Comparison of ENCODE assay signal across 31 mouse cellular contexts in genomic region chr8:13360213-13360612, GRCm38 (mm10). TPM values are rescaled to one million over a fixed set of nuclear protein-coding genes. Genes with fewer than 3 reads are reported as not detected.
"Had no signal": no experiment of that assay in that cellular context is flagged by ENCODE, and none has a peak within 500 bp of the region (broad histone marks: within the 10 kb centered on the region; RNA-seq: fewer than 3 reads in every experiment).

No protein-coding gene starts in this region.

- DNase-seq: kidney, adult 18-20 months; kidney, adult 9 months; kidney, postnatal 14 days; kidney, postnatal 4 days; layer of hippocampus, adult 9-11 months; lung, adult 18-20 months; lung, postnatal 10 days; lung, postnatal 36 days; right cerebral cortex, adult 18-20 months; right cerebral cortex, postnatal 14 days; right cerebral cortex, postnatal 4 days; thymus, adult 18-20 months; thymus, postnatal 36 days had no signal

- H3K4me1 ChIP-seq: lung, embryonic 15.5 days; midbrain, embryonic 10.5 days; midbrain, embryonic 15.5 days; neural tube, embryonic 12.5 days; neural tube, embryonic 15.5 days had no signal

- H3K9me3 ChIP-seq: lung, embryonic 15.5 days; midbrain, embryonic 10.5 days; midbrain, embryonic 15.5 days; neural tube, embryonic 12.5 days; neural tube, embryonic 15.5 days had no signal

- H3K4me3 ChIP-seq: lung, embryonic 15.5 days; midbrain, embryonic 10.5 days; midbrain, embryonic 15.5 days; neural tube, embryonic 12.5 days; neural tube, embryonic 15.5 days had no signal

- H3K27me3 ChIP-seq: lung, embryonic 15.5 days; midbrain, embryonic 15.5 days; neural tube, embryonic 12.5 days; neural tube, embryonic 15.5 days had no signal

- ATAC-seq: intestine, embryonic 16.5 days; midbrain, embryonic 15.5 days had no signal

- H3K4me2 ChIP-seq: lung, embryonic 15.5 days; midbrain, embryonic 15.5 days; neural tube, embryonic 12.5 days; neural tube, embryonic 15.5 days had no signal

- H3K9ac ChIP-seq: liver, embryonic 14.5 days; lung, embryonic 15.5 days; midbrain, embryonic 15.5 days; neural tube, embryonic 12.5 days; neural tube, embryonic 15.5 days had no signal

- H3K27ac ChIP-seq: liver, embryonic 14.5 days; lung, embryonic 15.5 days; midbrain, embryonic 10.5 days; midbrain, embryonic 15.5 days; neural tube, embryonic 12.5 days; neural tube, embryonic 15.5 days; stomach, postnatal 0 days had no signal

RNA-seq across cellular contexts. Expression of gene Atp4b, which starts 36.4 kb away (rescaled TPM):
- total RNA-seq: layer of hippocampus, adult 18-20 months; layer of hippocampus, postnatal 25 days; left cerebral cortex, adult 18-20 months; left cerebral cortex, postnatal 25 days; liver, adult 2 months had no signal
- polyA plus RNA-seq: intestine, embryonic 16.5 days; kidney, embryonic 16.5 days; limb, embryonic 11.5 days; limb, embryonic 14.5 days; liver, adult 2 months; liver, embryonic 14.5 days; lung, embryonic 15.5 days; midbrain, embryonic 10.5 days; midbrain, embryonic 15.5 days; neural tube, embryonic 12.5 days; neural tube, embryonic 15.5 days; urinary bladder, adult 2 months had no signal

RNA-seq across cellular contexts. Expression of gene Grk1, which starts 44.7 kb away (rescaled TPM):
- total RNA-seq: layer of hippocampus, adult 18-20 months; layer of hippocampus, postnatal 25 days; left cerebral cortex, adult 18-20 months; left cerebral cortex, postnatal 25 days; liver, adult 2 months had no signal
- polyA plus RNA-seq: intestine, embryonic 16.5 days; kidney, embryonic 16.5 days; limb, embryonic 11.5 days; liver, adult 2 months; lung, embryonic 15.5 days; midbrain, embryonic 10.5 days; neural tube, embryonic 15.5 days; stomach, embryonic 14.5 days; stomach, postnatal 0 days had no signal
